Mouse (Mus musculus) brain, embryonic 18.5 days (tissue): ENCODE data around the gene Pp2d1.

ENCODE experiments used
- DNase-seq: peaks from one replicate; pipeline ENCODE4 v3.0.0-alpha.2; 2012; ENCODE audit warnings: low read depth, low spot score

Gene Pp2d1

DNA sequence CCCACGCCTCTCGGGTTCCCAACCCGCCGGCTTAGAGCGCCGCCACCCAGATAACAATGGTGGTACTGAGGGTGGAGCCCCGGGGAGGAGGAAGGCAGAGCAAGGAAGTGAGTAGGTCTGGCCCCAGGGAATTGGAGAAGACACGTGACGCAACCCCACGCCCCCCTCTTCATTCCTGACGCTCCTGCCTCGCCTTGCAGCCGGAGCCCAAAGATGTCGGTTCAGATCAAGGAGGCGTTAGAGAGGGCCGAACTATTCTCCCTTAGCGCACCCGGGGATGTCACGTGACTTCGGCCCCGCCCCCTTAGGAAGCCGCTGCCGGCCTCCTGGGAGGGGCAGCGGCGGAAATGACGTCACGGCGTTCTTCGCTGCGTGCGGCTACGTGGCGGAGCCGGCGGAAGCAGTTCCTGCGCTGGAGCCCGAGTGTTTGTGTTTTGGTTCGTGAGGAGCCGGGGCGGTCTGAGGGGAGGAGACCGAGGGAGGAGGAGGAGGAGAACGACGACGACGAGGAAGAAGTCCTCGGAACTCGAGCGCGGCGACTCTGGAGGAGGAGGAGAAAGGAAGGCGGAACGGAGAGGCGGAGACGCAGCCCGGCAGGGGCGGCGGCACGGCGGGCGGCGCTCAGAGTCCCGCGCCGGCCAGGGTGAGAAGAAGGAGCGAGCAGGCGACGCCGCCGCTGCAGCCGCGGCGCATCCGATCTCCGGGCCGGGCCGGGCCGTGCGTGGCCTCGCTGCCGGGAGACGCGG is 60.2 kb downstream of the Pp2d1 start, which contains the start of gene Rab5a:
TSS of gene Rab5a (plus strand) at position 377 of the 746 bp plus-strand sequence.
- DNase-seq = peak; percentile 96

DNA sequence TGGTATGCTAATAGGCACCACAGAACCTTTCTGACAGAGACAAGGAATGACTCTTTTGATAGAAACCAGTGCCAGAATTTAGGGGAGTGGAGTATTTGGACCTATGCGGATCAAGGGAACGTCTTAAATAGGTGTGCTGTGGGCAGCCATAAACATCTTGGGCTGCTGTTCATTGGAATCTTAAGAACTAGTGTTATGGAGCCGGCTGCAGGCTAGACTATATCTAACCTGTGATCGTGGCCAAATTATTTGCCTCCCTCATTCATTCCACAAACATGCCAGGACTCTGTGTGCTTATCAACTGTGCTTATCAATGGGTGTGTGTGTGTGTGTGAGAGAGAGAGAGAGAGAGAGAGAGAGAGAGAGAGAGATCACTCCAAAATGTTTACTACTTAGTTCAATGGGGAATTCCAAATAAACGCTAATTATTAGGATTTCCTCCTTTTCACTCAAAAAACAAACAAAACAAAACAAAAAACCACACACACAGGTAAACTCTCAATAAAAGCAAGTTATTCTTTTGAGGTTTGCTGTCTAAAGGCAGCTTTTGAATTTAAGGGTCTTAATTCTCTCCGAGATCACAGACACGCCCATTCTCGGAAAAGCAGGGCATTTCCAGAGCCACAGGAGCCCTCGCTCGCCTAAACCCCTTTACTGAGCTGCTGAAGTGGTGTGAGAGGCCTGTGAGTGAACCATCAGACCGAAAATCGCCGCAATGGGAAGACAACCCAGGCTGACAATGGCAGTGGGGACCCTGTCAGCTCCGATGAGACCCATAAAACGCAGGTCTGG is 61.0 kb downstream of the Pp2d1 start:
- DNase-seq = no peak

DNA sequence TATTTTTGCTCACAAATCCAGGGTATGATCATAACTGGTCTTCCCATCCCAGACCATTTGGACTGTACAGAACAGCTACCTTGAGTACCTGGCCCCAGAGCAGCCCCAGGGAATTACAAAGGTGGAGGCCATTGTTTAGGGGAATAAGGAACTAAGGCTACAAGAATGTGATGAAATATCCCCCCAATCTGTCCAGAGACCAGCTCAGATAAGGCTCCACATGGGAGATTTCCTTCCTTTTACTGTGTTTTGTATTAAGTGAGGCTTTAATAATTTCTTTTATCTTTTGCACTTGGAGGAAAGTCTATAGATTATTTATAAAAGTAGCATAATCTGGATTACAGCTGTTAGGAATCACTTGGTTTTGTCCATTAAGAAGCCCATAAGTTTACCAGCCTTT is 70.6 kb downstream of the Pp2d1 start:
- no peak for DNase-seq

DNA sequence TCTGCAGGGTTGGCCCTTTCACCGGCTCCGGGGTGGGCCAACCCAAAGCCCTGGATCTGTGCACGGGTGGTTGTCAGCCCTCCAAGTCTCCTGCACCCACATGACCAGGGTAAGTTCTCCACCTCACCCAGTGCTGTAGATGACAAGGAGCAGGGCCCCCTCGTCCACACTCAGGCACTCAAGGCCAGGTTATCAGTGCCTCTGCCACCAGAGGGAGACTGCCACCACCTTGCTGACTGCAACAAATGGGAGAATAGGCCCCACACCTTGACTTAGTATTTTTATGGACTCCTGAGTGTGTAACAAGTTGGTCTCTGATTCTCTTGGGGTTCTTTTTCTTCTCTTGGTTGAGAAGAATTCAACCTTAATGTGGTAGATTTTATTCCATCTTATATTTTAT is 73.7 kb downstream of the Pp2d1 start:
- no peak for DNase-seq

DNA sequence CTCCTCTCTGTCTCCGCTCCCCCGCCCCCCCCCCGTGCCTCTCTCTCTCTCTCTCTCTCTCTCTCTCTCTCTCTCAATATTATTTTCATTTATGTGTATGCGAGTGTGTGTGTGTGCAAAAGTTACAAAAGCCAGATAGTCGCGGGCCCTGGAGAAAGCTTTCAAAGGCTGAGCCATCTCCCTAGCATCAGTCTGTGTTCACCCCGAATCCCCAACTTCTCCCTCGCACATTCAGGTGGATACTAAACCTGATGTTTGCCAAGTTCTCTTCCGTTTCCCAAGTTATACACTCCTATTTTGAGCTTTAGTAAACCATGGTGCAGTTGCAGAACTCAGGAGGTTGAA is 75.8 kb downstream of the Pp2d1 start:
- DNase-seq = no peak

DNA sequence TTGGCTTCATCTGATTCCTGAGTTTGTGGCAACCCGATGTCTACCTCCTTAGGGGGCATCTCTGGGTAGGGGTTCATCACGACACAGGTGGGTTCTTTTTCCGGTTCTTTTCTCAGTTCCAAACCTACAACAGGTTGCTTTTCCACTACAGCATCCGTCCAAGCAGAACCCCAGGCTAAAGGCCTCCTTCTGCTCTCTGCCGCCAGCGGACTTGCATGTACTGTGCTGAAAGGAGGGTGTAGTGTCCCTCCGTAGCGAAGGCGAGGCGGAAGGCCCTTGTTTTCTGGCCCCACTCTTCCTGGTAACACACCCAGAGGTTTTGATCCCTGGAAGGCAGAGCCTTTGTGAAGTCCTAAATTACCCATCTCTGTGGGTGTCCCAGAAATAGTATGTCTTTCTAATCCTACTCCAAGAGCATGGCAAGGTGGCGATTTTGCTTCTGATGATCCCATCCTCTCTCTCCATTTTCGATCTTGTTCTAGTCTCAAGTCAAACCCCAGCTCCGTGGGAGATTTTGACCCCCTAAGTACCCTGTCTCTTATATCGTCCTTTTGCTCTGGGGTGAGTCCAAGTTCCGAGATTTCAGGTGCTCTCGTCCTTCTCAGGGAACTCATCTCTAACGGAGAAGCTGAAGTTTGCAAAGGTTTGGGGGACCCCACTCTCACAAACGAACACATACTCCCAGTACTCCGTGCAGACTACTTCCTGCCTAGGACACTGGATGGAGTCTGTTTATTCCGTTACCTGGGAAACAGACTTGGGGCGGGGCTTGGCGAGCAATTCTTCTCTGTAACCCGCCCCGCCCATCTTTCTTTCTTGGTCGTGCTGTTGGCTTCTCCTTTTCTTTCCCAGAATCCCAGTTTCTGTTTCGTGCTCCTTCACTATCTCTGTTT is 76.4 kb downstream of the Pp2d1 start, which contains the start of gene Efhb:
TSS of gene Efhb (minus strand) at position 719 of the 893 bp plus-strand sequence.
- no peak for DNase-seq
